Mouse (Mus musculus): ENCODE measurements around the gene Amdhd2.

GRCm38 (mm10) chr17:24134062-24134461 lies 29.5 kb downstream of the Amdhd2 start:
- no peak for TF ChIP-seq CTCF (IDR thresholded peaks at IDR 0.05; ENCODE audit: low read depth, low read length)
- no peak for TF ChIP-seq EP300 (IDR thresholded peaks at IDR 0.05; ENCODE audit: insufficient read depth, low read depth, low read length)
- TF ChIP-seq POLR2A (IDR thresholded peaks at IDR 0.05; ENCODE audit: insufficient read depth, low read length), result no peak

Data from ES-Bruce4 (cell line).